Mouse (Mus musculus) stomach, postnatal 0 days (tissue): ENCODE results near the gene Tecta.

Experiments
- CTCF ChIP-seq: IDR thresholded peaks from 2 replicates; pipeline ENCODE4 v1.5.1; 2016; ENCODE audit warnings: antibody characterized with exemption, low read depth, mild to moderate bottlenecking, moderate library complexity
- EP300 ChIP-seq: optimal IDR thresholded peaks from 2 replicates; pipeline ENCODE3; 2016; ENCODE audit warnings: antibody characterized with exemption

DNA sequence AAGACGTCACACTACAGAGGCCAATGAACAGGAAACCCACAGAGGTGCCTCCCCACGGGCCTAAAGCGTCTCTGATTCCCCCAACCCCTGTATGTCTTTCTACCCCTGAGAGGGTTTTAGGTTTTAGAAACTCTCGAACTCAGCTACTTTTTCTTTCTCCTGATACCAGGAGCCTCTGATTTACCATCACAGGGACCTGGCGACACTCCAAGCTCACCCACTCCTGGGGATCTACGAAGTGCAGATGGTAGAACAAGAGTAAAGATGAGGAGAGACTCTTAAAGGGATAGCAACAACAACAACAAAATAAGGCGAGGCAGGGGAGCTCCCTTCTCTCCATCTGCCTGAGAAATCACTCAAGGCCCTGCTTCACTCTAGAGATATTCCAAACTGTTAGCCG, 12.7 kb downstream of the Tecta start:
- TF ChIP-seq CTCF, result no peak
- TF ChIP-seq EP300, result no peak
